Mouse (Mus musculus) T-cell, adult 2 months (primary cell): Measurements from ENCODE around the gene Parp4.

Experiments
- DNase-seq: peaks from one replicate; pipeline ENCODE4 v3.0.0; 2022; ENCODE audit warnings: low spot score

The Parp4 gene

GRCm38 (mm10) chr14:56613212-56613611, 37.8 kb downstream of the Parp4 start:
- DNase-seq = no peak

GRCm38 (mm10) chr14:56617470-56617869, 42.1 kb downstream of the Parp4 start:
- DNase-seq = no peak

GRCm38 (mm10) chr14:56620425-56620824, 45.0 kb downstream of the Parp4 start:
- no peak for DNase-seq

- DNase-seq = no peak
These were observed 50.8 kb downstream of the Parp4 start for GRCm38 (mm10) chr14:56626202-56626601.

- no peak for DNase-seq
These were observed 52.9 kb downstream of the Parp4 start for GRCm38 (mm10) chr14:56628336-56628735.

GRCm38 (mm10) chr14:56631109-56631508, 55.7 kb downstream of the Parp4 start:
- no peak for DNase-seq

- DNase-seq = no peak
These were observed 71.8 kb downstream of the Parp4 start for GRCm38 (mm10) chr14:56647206-56647605.

- no peak for DNase-seq
These were observed 74.0 kb downstream of the Parp4 start for GRCm38 (mm10) chr14:56649448-56649847.

- DNase-seq = no peak
These were observed 90.2 kb downstream of the Parp4 start for GRCm38 (mm10) chr14:56665651-56666050.

- DNase-seq = no peak
These were observed 91.5 kb downstream of the Parp4 start for GRCm38 (mm10) chr14:56666909-56667308.

- peak; percentile 98 for DNase-seq
These were observed 92.8 kb downstream of the Parp4 start, which contains the start of gene Mphosph8 for GRCm38 (mm10) chr14:56667969-56668802. TSS of gene Mphosph8 (plus strand) at chr14:56668248.

- no peak for DNase-seq
These were observed 93.7 kb downstream of the Parp4 start for GRCm38 (mm10) chr14:56669046-56669620.

GRCm38 (mm10) chr14:56685426-56685825, 110.0 kb downstream of the Parp4 start:
- DNase-seq = no peak

- DNase-seq = no peak
These were observed 113.7 kb downstream of the Parp4 start for GRCm38 (mm10) chr14:56689116-56689515.

- no peak for DNase-seq
These were observed 114.3 kb downstream of the Parp4 start for GRCm38 (mm10) chr14:56689766-56690165.

- no peak for DNase-seq
These were observed 120.1 kb downstream of the Parp4 start for GRCm38 (mm10) chr14:56695495-56695894.

GRCm38 (mm10) chr14:56697836-56698235, 122.4 kb downstream of the Parp4 start:
- DNase-seq = no peak

GRCm38 (mm10) chr14:56702644-56703043, 127.2 kb downstream of the Parp4 start:
- DNase-seq = no peak

- DNase-seq = no peak
These were observed 130.3 kb downstream of the Parp4 start for GRCm38 (mm10) chr14:56705687-56706086.
